Mouse (Mus musculus) heart, embryonic 12.5 days (tissue): ENCODE data around the gene Clec18a. TPM values are rescaled to one million over a fixed set of nuclear protein-coding genes. Genes with fewer than 3 reads are reported as not detected.
"Not testable (repeated sequence)": the region's sequence is repeated elsewhere in the genome, so short reads cannot be mapped to it uniquely, and the experiment has no call there.

Experiments
- ATAC-seq: fragments of 200-750 bp; cut with Nextera tagmentation; 2 replicates; pipeline ENCODE4 v1.8.0; 2017; ENCODE audit warnings: moderate TSS enrichment, moderate library complexity; ENCODE audit not compliant: insufficient number of reproducible peaks, low FRiP score
- H3K27ac ChIP-seq: fragments of 300-500 bp; sonication (generic); 2 replicates; pipeline ENCODE4 v1.5.1; 2016; ENCODE audit warnings: mild to moderate bottlenecking, moderate library complexity; ENCODE audit not compliant: poor library complexity, severe bottlenecking
- H3K27me3 ChIP-seq: fragments of 300-500 bp; sonication (generic); replicated peaks from 2 replicates; pipeline ENCODE4 v1.6.1; 2016; ENCODE audit warnings: mild to moderate bottlenecking, moderate library complexity
- H3K36me3 ChIP-seq: fragments of 300-500 bp; sonication (generic); 2 replicates; pipeline ENCODE4 v1.6.1; 2016; ENCODE audit warnings: mild to moderate bottlenecking, moderate library complexity
- H3K4me1 ChIP-seq: fragments of 300-500 bp; sonication (generic); replicated peaks from 2 replicates; pipeline ENCODE4 v1.6.1; 2016; ENCODE audit warnings: mild to moderate bottlenecking
- H3K4me2 ChIP-seq: fragments of 300-500 bp; sonication (generic); 2 replicates; pipeline ENCODE4 v1.6.1; 2016; ENCODE audit warnings: mild to moderate bottlenecking, moderate library complexity
- H3K4me3 ChIP-seq: fragments of 300-500 bp; sonication (generic); 2 replicates; pipeline ENCODE4 v1.5.1; 2016; ENCODE audit warnings: mild to moderate bottlenecking
- H3K9ac ChIP-seq: fragments of 300-500 bp; sonication (generic); 2 replicates; pipeline ENCODE4 v1.6.1; 2016; ENCODE audit warnings: mild to moderate bottlenecking, moderate library complexity
- H3K9me3 ChIP-seq: fragments of 300-500 bp; sonication (generic); replicated peaks from 2 replicates; pipeline ENCODE4 v1.6.1; 2016; ENCODE audit warnings: mild to moderate bottlenecking, moderate library complexity
- WGBS: fragments of 180-500 bp; shearing (Covaris S2); methylation state at CpG from one replicate; pipeline ENCODE4 v1.1.7; 2016; 5-methylcytosine and 5-hydroxymethylcytosine counted together
- microRNA-seq: library from miRNA; unstranded; fragments of <30 nt; microRNA quantifications from one replicate; pipeline ENCODE4, GENCODE M21; 2017
- polyA plus RNA-seq: library from polyadenylated mRNA; unstranded; fragments of >200 nt; fragmentation: Nextera tagmentation; extraction: Ambion mirVana; gene quantifications from 2 replicates; pipeline ENCODE4 v1.2.1, GENCODE M21; 2016

Gene Clec18a
- polyA plus RNA-seq, 1 experiment from 2014 or later = not detected

GRCm38 (mm10) chr8:111032916-111033315 lies 59.3 kb downstream of the Clec18a start, which contains the start of gene Aars:
Gene Aars (plus strand): TSS chr8:111033144.
- H3K27me3 ChIP-seq = peaks cover 10% of the 10 kb centered on the region
- peak within 1 kb of the TSS; percentile 67 for H3K27ac ChIP-seq
- peak within 1 kb of the TSS; percentile 76 for H3K4me3 ChIP-seq
- ATAC-seq = no peak
- peak within 1 kb of the TSS; percentile 75 for H3K9ac ChIP-seq
- H3K4me1 ChIP-seq = peaks cover 13% of the 10 kb centered on the region
- WGBS = 90% methylated on average over 7 of the region's 7 CpGs
- H3K9me3 ChIP-seq = no peaks in the 10 kb centered on the region
- peaks cover 16% of the 10 kb centered on the region for H3K36me3 ChIP-seq
- H3K4me2 ChIP-seq = peak within 1 kb of the TSS; percentile 69

DNA sequence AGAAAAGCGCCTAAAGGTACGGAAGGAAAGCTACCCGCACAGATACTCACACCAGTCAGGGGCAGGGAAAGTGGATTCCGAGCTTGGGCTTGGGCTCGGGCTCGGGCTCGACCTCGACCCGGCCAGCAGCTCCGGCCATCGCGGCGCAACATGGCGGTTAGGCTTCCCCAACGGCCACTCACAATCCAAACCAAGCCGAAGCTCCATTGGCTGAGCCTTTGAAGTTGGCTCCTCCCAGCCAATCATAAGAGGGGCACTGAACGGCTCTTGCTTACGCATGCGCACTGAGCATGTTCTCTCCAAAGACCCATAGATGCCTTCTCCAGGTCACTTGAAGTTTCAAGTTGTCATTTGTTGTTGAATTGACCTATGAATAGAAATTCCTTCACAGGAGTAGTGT lies 60.7 kb downstream of the Clec18a start, which contains the start of gene Ddx19b:
Gene Ddx19b, minus strand, starts transcription at position 180 of the 400 bp plus-strand sequence.
- Histone ChIP-seq H3K9me3 (no peaks in the 10 kb centered on the region), H3K27ac (no peak within 1 kb of the TSS), H3K36me3 (peaks cover 7% of the 10 kb centered on the region; the same call in 1 of the 2 replicates), H3K4me3 (no peak within 1 kb of the TSS), H3K9ac (no peak within 1 kb of the TSS), H3K4me1 (peaks cover 16% of the 10 kb centered on the region), H3K4me2 (no peak within 1 kb of the TSS), H3K27me3 (peaks cover 10% of the 10 kb centered on the region)
- no peak for ATAC-seq
- WGBS = 93% methylated on average over 19 of the region's 19 CpGs

GRCm38 (mm10) chr8:111030045-111030444 lies 62.2 kb downstream of the Clec18a start:
- Histone ChIP-seq H3K4me2 (no peak overlapping the region), H3K4me1 (peaks cover 10% of the 10 kb centered on the region), H3K27ac (no peak overlapping the region), H3K9me3 (no peaks in the 10 kb centered on the region), H3K9ac (no peak overlapping the region), H3K4me3 (no peak overlapping the region), H3K36me3 (no peaks in the 10 kb centered on the region), H3K27me3 (peaks cover 10% of the 10 kb centered on the region)
- WGBS = 78% methylated on average over 6 of the region's 6 CpGs
- no peak for ATAC-seq

DNA sequence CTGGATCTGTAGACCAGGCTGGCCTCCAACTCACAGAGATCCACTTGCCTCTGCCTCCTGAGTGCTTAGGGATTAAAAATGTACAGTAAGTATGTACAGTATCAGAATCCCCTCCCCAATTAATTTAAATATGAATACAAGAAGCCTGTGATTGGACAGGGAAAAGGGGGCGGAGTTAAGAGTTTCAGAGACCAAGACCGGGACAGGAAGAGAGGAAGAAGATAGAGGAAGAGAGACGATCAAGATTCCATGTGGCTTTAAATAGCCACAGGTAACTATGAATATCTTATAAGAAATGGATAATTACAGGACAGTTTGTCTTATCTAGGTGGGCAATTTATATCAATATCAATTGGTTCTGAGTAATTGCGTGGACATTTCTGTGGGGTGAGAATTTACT lies 62.6 kb downstream of the Clec18a start:
- WGBS = 33% methylated on average over 4 of the region's 4 CpGs
- peaks cover 6% of the 10 kb centered on the region for H3K4me1 ChIP-seq
- peaks cover 10% of the 10 kb centered on the region for H3K27me3 ChIP-seq
- no peaks in the 10 kb centered on the region for H3K36me3 ChIP-seq
- H3K4me3 ChIP-seq = no peak overlapping the region
- ATAC-seq = no peak
- H3K9me3 ChIP-seq = no peaks in the 10 kb centered on the region
- H3K9ac ChIP-seq = no peak overlapping the region
- no peak overlapping the region for H3K4me2 ChIP-seq
- H3K27ac ChIP-seq = no peak overlapping the region

DNA sequence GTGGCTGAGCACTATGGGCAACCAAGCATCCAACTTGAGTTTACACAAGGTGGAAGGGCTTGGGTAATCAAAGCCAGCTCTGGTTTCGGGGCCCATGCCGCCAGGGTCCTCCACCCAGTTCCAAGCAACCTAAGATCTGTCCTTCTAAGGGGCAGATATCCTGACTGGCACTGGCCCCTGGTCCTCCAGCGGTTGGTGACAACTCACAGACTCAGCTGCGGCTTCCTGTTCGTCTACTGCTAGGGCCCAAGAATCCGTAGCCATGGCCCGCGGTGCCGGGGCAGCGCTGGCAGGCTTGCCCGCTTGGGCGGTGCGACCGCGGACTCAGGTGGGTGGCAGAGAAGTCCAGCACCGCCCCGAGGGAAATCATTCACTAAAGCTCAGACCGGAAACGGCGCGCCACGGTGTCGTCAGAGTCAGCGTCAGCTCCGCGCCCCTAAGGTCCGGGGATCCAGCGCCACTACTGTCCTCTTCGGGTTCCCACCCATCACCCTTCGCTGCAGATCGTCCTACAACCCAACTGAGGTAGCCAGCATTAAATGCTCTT lies 64.8 kb downstream of the Clec18a start:
- Histone ChIP-seq H3K4me2 (peak overlapping the region; percentile 80), H3K36me3 (no peaks in the 10 kb centered on the region), H3K9ac (peak overlapping the region; percentile 85), H3K27ac (peak overlapping the region; percentile 57; the same call in 1 of the 2 replicates), H3K4me3 (peak overlapping the region; percentile 80), H3K9me3 (no peaks in the 10 kb centered on the region), H3K27me3 (peaks cover 10% of the 10 kb centered on the region), H3K4me1 (0 out of 2 replicates have a peak, but pooled peaks cover 3% of the 10 kb centered on the region)
- peak; percentile 92 for ATAC-seq
- WGBS = under 1% methylated on average over 31 of the region's 31 CpGs

DNA sequence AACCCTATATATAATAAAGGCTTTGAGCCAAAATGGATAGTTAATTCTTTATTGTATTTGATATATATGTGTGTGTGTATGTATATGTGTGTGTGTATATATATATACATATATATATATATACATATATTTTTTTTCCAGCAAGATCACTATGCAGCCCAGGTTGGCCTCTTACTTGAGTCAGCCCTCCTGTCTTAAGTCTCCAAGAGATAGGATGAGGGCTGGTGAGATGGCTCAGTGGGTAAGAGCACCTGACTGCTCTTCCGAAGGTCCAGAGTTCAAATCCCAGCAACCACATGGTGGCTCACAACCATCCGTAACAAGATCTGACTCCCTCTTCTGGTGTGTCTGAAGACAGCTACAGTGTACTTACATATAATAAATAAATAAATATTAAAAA lies 65.6 kb downstream of the Clec18a start:
- H3K27me3 ChIP-seq, H3K9ac ChIP-seq, H3K4me2 ChIP-seq, H3K4me1 ChIP-seq, H3K9me3 ChIP-seq, H3K27ac ChIP-seq, H3K36me3 ChIP-seq, H3K4me3 ChIP-seq, ATAC-seq: not testable (repeated sequence)
- 91% methylated on average over 2 of the region's 2 CpGs for WGBS

GRCm38 (mm10) chr8:111010230-111010991 lies 81.8 kb downstream of the Clec18a start:
- WGBS = 79% methylated on average over 9 of the region's 10 CpGs
- ATAC-seq = not testable (repeated sequence)

More at GRCm38 (mm10) chr8:111010230-111010991, 81.8 kb downstream of the Clec18a start:
- not testable (repeated sequence) for H3K27me3 ChIP-seq, H3K4me3 ChIP-seq, H3K4me2 ChIP-seq, H3K9ac ChIP-seq, H3K9me3 ChIP-seq, H3K4me1 ChIP-seq, H3K27ac ChIP-seq
- H3K36me3 ChIP-seq = peaks cover 56% of the 10 kb centered on the region

Small RNAs within 50 kb of the gene (microRNA-seq; reads per million reads assigned to microRNA genes)
- gene Gm24103 = not detected
- gene Mir3473d = 1.4 reads per million

Other genes starting within 250 kb of the Clec18a start
- gene Cog4, start 245.8 kb downstream of the Clec18a start, polyA plus RNA-seq = 65.2 and 65.7 TPM in 2 replicates
- 106 and 110 TPM in 2 replicates for gene Sf3b3, start 245.6 kb downstream of the Clec18a start, polyA plus RNA-seq
- gene Fuk, start 189.9 kb downstream of the Clec18a start, polyA plus RNA-seq = 10.0 and 10.2 TPM in 2 replicates
- 27.1 and 27.6 TPM in 2 replicates for gene St3gal2, start 172.5 kb downstream of the Clec18a start, polyA plus RNA-seq
- 14.9 and 16.3 TPM in 2 replicates for gene Ddx19a, start 94.6 kb downstream of the Clec18a start, polyA plus RNA-seq
- 5.4 and 5.7 TPM in 2 replicates for gene Ddx19b, start 60.7 kb downstream of the Clec18a start, polyA plus RNA-seq
- gene Aars, start 59.3 kb downstream of the Clec18a start, polyA plus RNA-seq = 49.3 and 52.3 TPM in 2 replicates
- gene Exosc6, start 36.1 kb downstream of the Clec18a start, polyA plus RNA-seq = 10.9 and 11.6 TPM in 2 replicates
- gene Pdpr, start 2.2 kb upstream of the Clec18a start, polyA plus RNA-seq = 16.2 and 18.1 TPM in 2 replicates
- 91.2 and 94.3 TPM in 2 replicates for gene Glg1, start 166.8 kb upstream of the Clec18a start, polyA plus RNA-seq
- gene Rfwd3, start 207.8 kb upstream of the Clec18a start, polyA plus RNA-seq = 45.1 and 48.0 TPM in 2 replicates
- gene Mlkl, start 245.8 kb upstream of the Clec18a start, polyA plus RNA-seq = 1.8 and 2.3 TPM in 2 replicates